Mouse (Mus musculus) telencephalon, adult 2 months (tissue): ENCODE data around the gene Insm2.
"Not testable (repeated sequence)": the region's sequence is repeated elsewhere in the genome, so short reads cannot be mapped to it uniquely, and the experiment has no call there.

Experiments
- DNase-seq: peaks from one replicate; pipeline ENCODE4 v3.0.0-alpha.2; 2011; ENCODE audit warnings: low read depth, low spot score

Gene Insm2

DNA sequence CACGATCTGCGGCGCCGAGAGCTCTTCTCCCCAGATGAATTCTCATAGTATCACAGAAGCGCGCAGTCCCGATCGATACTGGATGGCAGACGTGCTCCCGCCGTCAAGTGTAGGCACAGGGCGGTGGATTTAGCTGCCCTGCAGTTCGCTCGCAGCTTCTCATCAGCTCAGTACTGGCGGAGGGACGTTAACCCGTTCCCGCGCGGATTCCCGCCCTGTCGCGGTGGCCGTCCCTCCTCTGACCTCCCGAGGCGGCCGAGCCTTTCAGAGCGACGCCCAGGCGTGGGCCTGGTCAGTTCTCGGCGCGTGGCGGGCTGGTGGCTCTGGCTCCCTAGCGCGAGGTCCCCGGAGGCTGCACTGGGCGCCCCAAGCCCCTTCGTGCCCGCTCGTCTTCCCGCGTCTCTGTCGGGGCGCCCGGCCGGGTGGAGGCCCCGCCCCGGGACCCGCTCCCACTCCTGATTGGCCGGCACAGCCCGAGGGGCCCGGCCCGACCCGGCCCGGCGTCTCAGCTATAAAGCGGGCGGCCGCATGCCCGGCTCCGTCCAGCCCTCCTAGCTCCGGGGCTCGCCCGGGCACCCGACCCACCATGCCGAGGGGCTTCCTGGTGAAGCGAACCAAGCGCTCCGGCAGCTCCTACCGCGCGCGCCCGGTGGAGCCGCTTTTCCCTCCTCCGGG, at the start of gene Insm2:
Gene Insm2 (plus strand): TSS at position 541 of the 675 bp plus-strand sequence.
- DNase-seq, result no peak

- DNase-seq, result not testable (repeated sequence)
Measured at GRCm38 (mm10) chr12:55554901-55555300, 44.3 kb upstream of the Insm2 start.

DNA sequence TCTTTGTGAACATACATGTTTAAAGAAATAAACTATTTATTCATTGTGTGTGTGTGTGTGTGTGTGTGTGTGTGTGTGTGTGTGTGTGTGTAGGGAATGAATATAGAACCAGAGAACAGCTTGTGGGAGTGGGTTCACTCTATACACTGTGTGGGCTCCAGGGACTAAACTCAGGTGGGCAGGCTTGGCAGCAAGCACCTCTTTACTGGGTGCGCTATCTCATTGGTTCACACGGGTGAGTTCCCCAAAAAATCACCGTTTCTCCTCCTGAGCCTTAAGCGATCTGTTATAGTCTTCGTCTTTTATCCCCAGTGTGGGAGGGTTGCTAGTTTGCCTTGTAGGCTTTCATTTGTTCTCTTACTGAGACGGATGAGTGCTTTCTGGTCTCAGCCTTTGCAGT, 41.4 kb upstream of the Insm2 start:
- no peak for DNase-seq

DNA sequence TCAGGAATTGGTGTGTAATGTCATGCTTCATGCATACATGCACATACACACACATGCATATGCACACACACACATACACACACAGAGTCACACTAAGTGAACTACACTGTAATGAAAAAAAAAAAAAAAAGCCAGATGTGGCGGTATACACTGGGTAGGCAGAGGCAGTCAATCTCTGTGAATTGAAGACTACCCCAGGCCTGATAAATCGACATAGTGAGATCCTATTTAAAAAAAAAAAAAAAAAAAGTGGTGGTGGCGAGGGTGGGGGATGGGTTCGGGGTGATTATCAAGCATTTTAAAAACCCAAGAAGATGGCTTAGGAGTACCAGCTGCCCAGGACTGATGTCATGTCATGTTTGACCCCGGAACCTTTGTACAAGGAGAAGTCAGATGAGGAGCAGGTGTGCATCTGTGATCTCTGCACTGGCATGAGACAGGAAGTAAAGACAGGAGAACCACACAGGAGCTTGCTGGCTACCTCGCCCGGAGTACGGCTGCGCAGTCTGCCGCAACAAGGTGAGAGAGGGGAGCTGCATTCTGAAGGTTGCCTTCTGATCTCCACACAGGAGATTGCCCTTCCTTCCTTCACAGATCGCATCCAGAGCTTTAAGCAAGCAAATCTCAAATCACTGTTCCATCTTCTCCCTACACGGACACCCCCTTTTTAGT, 39.9 kb upstream of the Insm2 start:
- DNase-seq, result no peak

DNA sequence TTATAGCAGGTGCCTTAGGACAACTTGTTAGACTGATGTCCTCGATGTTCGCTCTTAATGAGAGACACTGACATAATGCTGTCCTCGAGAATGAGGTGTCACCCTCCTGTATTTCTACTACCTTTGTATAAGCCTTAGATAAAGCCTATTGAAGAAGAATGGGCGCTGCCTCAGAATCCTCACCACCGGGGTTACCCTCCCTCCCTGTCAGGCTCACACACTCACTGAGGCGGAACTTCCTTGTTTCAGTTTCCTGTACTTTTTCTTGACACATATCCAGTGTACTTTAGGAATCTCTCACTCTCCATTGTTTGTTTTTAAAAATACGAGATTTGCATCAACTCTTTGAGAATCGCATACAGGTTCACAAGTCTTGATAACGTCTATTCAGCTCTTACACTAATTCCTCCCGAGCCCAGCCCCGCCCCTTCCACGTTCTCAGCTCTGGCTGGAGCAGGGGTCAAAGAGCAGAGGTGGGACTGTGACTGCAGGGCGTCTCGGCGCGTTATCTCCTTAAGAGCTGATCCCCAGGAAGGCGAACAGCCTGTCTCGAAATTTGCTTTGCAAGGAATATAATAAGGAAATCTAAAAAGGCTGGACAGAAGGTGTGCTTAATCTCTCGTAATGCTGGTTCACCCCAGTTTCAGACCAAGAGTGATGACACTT, 39.1 kb upstream of the Insm2 start:
- DNase-seq, result no peak

GRCm38 (mm10) chr12:55563742-55564141, 35.5 kb upstream of the Insm2 start:
- peak; percentile 62 for DNase-seq

DNA sequence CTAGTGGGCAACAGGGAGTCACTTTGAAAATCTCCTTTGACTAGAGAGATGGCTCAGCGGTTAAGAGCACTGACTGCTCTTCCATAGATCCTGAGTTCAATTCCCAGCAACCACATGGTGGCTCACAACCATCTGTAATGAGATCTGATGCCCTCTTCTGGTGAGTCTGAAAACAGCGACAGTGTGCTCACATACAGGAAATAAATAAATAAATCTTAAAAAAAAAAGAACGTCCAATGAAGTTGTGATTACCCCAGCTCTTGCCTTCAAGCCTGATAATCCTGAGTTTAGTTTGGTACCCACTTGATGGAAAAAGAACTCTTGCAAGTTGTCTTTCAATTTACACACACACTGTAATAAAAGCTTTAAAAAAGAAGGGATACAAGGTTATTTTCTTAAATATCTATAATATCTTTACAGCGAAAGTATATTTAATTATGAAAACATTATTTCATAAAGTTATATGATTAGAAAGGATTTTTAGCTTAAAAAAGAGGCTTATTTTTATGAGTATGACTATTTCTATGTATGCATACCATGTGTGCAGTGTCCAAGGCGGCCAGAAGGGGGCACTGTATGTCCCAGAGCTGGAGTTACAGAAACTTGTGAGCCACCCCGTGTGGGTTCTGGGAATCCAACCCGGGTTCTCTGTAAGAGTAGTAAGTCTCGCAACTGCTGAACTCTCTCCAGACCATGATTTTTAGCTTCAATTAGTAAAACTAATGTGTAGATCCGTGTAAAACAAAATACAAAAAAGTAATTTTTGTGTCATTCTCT, 34.9 kb upstream of the Insm2 start:
- DNase-seq, result no peak

DNA sequence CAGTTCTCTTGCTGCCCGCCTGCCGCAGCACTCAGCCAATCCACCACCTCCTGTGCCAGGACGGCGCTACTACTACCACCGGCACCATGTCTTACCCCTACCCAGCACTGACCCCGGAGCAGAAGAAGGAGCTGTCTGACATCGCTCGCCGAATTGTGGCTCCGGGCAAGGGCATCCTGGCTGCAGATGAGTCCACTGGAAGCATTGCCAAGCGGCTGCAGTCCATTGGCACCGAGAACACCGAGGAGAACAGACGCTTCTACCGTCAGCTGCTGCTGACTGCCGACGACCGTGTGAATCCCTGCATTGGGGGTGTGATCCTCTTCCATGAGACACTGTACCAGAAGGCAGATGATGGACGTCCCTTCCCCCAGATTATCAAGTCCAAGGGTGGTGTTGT, 34.0 kb upstream of the Insm2 start, which contains the start of gene Aldoart2:
Gene Aldoart2 (plus strand): TSS at position 34 of the 400 bp plus-strand sequence.
- DNase-seq, result no peak

DNA sequence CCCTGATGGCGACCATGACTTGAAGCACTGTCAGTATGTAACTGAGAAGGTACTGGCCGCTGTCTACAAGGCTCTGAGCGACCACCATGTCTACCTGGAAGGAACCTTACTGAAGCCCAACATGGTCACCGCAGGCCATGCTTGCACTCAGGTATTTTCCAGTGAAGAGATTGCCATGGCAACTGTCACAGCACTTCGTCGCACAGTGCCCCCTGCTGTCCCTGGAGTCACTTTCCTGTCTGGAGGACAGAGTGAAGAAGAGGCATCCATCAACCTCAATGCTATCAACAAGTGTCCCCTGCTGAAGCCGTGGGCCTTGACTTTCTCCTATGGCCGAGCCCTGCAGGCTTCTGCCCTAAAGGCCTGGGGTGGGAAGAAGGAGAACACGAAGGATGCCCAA, 33.4 kb upstream of the Insm2 start:
- DNase-seq, result no peak

GRCm38 (mm10) chr12:55566837-55567236, 32.4 kb upstream of the Insm2 start:
- DNase-seq, result no peak

DNA sequence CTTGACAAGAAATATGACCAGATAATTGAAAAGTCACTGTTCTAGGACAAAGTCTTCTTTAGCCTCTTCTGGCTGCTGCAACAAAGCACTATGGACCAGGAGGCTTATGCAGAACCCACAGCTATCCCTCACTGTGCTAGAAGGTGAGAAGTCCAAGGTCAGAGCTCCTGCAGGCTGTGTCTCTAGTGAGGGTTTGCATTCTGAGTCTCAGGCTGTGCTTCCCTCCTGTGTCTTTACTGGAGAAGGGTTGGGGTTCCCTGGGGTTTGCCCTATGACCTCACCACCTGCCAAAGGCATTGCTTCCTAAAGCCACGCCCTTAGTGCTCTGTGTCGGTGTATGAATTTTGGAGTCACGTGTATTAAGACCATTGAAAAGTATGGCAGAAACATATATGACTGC, 30.8 kb upstream of the Insm2 start:
- DNase-seq, result no peak

GRCm38 (mm10) chr12:55569676-55570075, 29.6 kb upstream of the Insm2 start:
- DNase-seq, result no peak

GRCm38 (mm10) chr12:55570646-55571045, 28.6 kb upstream of the Insm2 start:
- DNase-seq, result no peak

DNA sequence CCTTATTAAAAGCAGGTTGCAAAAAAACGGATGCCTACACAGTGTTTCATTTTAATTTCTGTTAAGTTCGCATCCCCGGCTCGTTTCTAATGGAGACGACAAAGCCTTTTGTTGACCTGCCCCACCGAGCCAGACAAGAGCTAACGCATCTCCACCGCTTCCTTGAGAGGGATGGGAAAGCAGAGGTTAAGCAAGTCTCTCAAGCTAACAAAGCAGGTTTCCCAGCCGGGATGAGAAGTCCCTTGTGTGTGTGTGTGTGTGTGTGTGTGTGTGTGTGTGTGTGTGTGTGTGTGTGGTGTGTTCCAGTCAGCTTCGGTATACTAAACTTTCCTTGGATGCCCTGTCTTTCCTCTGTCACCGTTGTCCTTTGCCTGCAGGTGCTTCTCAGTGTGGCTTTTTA, 28.0 kb upstream of the Insm2 start:
- DNase-seq, result no peak

DNA sequence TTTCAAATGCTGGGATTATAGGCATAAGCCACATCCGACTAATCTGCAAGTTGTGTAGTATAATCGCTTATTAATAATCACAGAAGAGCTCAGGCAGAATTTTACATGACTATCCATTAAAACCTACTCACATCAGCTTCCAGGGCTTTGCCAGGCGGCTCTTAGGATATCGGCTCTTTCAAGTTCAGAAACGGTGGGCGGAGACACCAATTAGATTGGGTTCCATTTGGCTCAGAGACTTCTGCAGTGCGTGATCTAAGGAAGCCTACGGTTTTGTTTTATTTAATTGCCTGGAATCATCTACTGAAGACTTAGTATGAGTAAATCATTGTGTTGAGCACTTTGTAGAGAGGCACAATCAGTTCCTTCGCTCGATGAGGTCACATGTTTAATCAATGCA, 27.6 kb upstream of the Insm2 start:
- no peak for DNase-seq

DNA sequence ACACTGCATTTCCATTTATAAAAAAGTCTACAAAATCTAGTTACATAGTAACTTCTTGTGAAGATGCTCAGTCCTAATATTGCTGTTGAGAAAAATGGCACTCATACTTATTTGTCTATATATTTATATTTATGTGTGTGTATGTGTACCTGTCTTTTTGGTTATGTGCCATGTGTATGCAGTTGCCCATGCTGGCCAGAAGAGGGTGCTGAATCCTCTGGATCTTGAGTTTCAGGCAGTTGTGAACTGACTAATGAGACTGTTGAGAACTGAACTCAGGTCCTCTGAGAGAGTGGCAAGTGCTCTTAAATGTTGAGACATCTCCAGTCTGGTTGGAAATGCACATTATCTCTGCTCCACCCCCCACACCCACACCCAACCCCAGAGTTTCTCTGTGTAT, 26.1 kb upstream of the Insm2 start:
- DNase-seq, result no peak

GRCm38 (mm10) chr12:55573794-55574193, 25.4 kb upstream of the Insm2 start:
- DNase-seq, result no peak

- not testable (repeated sequence) for DNase-seq
Measured at GRCm38 (mm10) chr12:55586936-55587335, 12.3 kb upstream of the Insm2 start.

DNA sequence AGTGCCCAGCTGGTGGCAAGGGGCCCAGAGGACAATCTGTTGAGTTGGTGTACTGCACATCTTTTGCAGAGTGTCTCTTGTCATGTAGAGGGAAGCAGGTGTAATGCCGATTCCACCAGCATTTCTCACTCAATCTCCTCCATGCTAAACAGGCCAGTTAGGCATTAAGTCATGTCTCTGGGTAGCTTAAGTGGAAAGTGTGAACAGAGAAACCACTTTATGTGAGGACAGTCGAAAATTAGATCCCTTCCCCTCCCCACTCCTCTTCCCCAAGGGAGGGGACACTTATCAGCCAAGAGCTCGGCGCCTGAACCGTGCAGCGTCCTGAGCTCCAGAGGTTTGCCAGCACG, 715 bp upstream of the Insm2 start:
- DNase-seq, result no peak

GRCm38 (mm10) chr12:55599639-55600502, 644 bp downstream of the Insm2 start:
- DNase-seq, result no peak

- no peak for DNase-seq
Measured at GRCm38 (mm10) chr12:55600503-55600994, 1.3 kb downstream of the Insm2 start.
